Mouse (Mus musculus): ENCODE data around the gene Sulf2.

DNA sequence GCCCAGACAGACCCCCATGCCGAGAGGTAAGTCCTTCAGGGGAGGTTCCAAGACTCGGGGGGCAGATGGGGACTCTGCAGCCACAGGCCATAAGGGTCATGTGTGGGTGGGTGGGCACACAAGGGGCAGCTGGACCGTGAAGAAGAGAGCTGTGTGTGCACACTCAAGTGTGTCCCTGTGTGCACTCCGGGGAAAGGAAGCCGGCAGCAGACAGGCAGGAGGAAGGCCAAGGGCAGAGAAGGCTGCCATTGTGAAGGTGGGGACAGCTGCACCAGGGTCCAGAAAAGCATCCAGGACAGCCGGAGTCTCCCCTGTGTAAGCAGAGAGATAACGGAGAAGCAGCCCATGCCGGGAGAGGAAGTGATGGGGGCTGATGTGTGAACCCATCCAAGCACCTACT, 44.7 kb downstream of the Sulf2 start:
- TF ChIP-seq CTCF (IDR thresholded peaks at IDR 0.05; ENCODE audit: low read depth), result no peak
- no peak for TF ChIP-seq EP300 (IDR thresholded peaks at IDR 0.05; ENCODE audit: low read depth)
